Mouse (Mus musculus): ENCODE data around the gene Man1c1. TPM values are rescaled to one million over a fixed set of nuclear protein-coding genes. Genes with fewer than 3 reads are reported as not detected.

Man1c1 gene
- polyA plus RNA-seq, 1 experiment from 2014 or later = 4.1 TPM

GRCm38 (mm10) chr4:134663052-134663451, 41.0 kb downstream of the Man1c1 start:
- peaks cover 49% of the 10 kb centered on the region for H3K4me1 ChIP-seq (replicated peaks)
- no peak overlapping the region for H3K4me3 ChIP-seq
- H3K9me3 ChIP-seq = no peaks in the 10 kb centered on the region
- H3K27ac ChIP-seq = no peak overlapping the region
- DNase-seq (ENCODE audit: low spot score) = no peak
- H3K36me3 ChIP-seq = no peaks in the 10 kb centered on the region
- peaks cover 49% of the 10 kb centered on the region for H3K27me3 ChIP-seq (ENCODE audit: insufficient read depth, poor library complexity, severe bottlenecking)
- 73% methylated on average over 10 of the region's 10 CpGs for WGBS

- no peaks in the 10 kb centered on the region for H3K9me3 ChIP-seq
- H3K4me1 ChIP-seq (replicated peaks) = peaks cover 67% of the 10 kb centered on the region
- no peak for DNase-seq (ENCODE audit: low spot score)
- WGBS = 39% methylated on average over 18 of the region's 18 CpGs
- peak overlapping the region; percentile 35 for H3K4me3 ChIP-seq
- no peaks in the 10 kb centered on the region for H3K36me3 ChIP-seq
- H3K27me3 ChIP-seq (ENCODE audit: insufficient read depth, poor library complexity, severe bottlenecking) = peaks cover 66% of the 10 kb centered on the region
- H3K27ac ChIP-seq = peak overlapping the region; percentile 69
Measured at GRCm38 (mm10) chr4:134660630-134661183, 43.4 kb downstream of the Man1c1 start.

- Histone ChIP-seq H3K27me3 (ENCODE audit: insufficient read depth, poor library complexity, severe bottlenecking) (peaks cover 69% of the 10 kb centered on the region), H3K4me3 (peak overlapping the region; percentile 35), H3K27ac (peak overlapping the region; percentile 69), H3K36me3 (no peaks in the 10 kb centered on the region), H3K9me3 (no peaks in the 10 kb centered on the region), H3K4me1 (replicated peaks) (peaks cover 75% of the 10 kb centered on the region)
- DNase-seq (ENCODE audit: low spot score) = peak; percentile 55
- WGBS = 18% methylated on average over 27 of the region's 27 CpGs
Measured at GRCm38 (mm10) chr4:134659354-134660301, 44.5 kb downstream of the Man1c1 start.

GRCm38 (mm10) chr4:134657473-134657872, 46.6 kb downstream of the Man1c1 start:
- Histone ChIP-seq H3K27ac (peak overlapping the region; percentile 50), H3K4me1 (replicated peaks) (peaks cover 65% of the 10 kb centered on the region)
- WGBS = 51% methylated on average over 5 of the region's 5 CpGs

GRCm38 (mm10) chr4:134654391-134654790, 49.7 kb downstream of the Man1c1 start:
- DNase-seq (ENCODE audit: low spot score) = no peak
- no peaks in the 10 kb centered on the region for H3K9me3 ChIP-seq
- no peaks in the 10 kb centered on the region for H3K36me3 ChIP-seq
- no peak overlapping the region for H3K4me3 ChIP-seq
- no peak overlapping the region for H3K27ac ChIP-seq
- H3K27me3 ChIP-seq (ENCODE audit: insufficient read depth, poor library complexity, severe bottlenecking) = peaks cover 37% of the 10 kb centered on the region
- H3K4me1 ChIP-seq (replicated peaks) = peaks cover 51% of the 10 kb centered on the region
- 85% methylated on average over 6 of the region's 6 CpGs for WGBS

More at GRCm38 (mm10) chr4:134657473-134657872, 46.6 kb downstream of the Man1c1 start:
- DNase-seq (ENCODE audit: low spot score) = no peak
- peaks cover 63% of the 10 kb centered on the region for H3K27me3 ChIP-seq (ENCODE audit: insufficient read depth, poor library complexity, severe bottlenecking)
- no peak overlapping the region for H3K4me3 ChIP-seq
- no peaks in the 10 kb centered on the region for H3K36me3 ChIP-seq
- H3K9me3 ChIP-seq = no peaks in the 10 kb centered on the region

- WGBS = 78% methylated on average over 4 of the region's 4 CpGs
- Histone ChIP-seq H3K36me3 (no peaks in the 10 kb centered on the region), H3K9me3 (no peaks in the 10 kb centered on the region)
Measured at GRCm38 (mm10) chr4:134652720-134653119, 51.4 kb downstream of the Man1c1 start.

GRCm38 (mm10) chr4:134652151-134652550, 51.9 kb downstream of the Man1c1 start:
- Histone ChIP-seq H3K27me3 (ENCODE audit: insufficient read depth, poor library complexity, severe bottlenecking) (peaks cover 15% of the 10 kb centered on the region; the same call in 1 of the 2 replicates), H3K4me1 (replicated peaks) (peaks cover 41% of the 10 kb centered on the region), H3K27ac (no peak overlapping the region), H3K4me3 (no peak overlapping the region), H3K9me3 (no peaks in the 10 kb centered on the region), H3K36me3 (no peaks in the 10 kb centered on the region)
- WGBS = 66% methylated on average over 2 of the region's 2 CpGs
- DNase-seq (ENCODE audit: low spot score) = no peak

More at GRCm38 (mm10) chr4:134652720-134653119, 51.4 kb downstream of the Man1c1 start:
- Histone ChIP-seq H3K4me1 (replicated peaks) (peaks cover 42% of the 10 kb centered on the region), H3K4me3 (no peak overlapping the region), H3K27ac (no peak overlapping the region), H3K27me3 (ENCODE audit: insufficient read depth, poor library complexity, severe bottlenecking) (peaks cover 21% of the 10 kb centered on the region; the same call in 1 of the 2 replicates)
- no peak for DNase-seq (ENCODE audit: low spot score)

GRCm38 (mm10) chr4:134651358-134651757, 52.7 kb downstream of the Man1c1 start:
- no peak for DNase-seq (ENCODE audit: low spot score)
- Histone ChIP-seq H3K9me3 (no peaks in the 10 kb centered on the region), H3K27ac (no peak overlapping the region), H3K4me1 (replicated peaks) (peaks cover 33% of the 10 kb centered on the region), H3K4me3 (no peak overlapping the region), H3K36me3 (no peaks in the 10 kb centered on the region), H3K27me3 (ENCODE audit: insufficient read depth, poor library complexity, severe bottlenecking) (peaks cover 9% of the 10 kb centered on the region; the same call in 1 of the 2 replicates)
- WGBS = 68% methylated on average over 7 of the region's 7 CpGs

GRCm38 (mm10) chr4:134645042-134645948, 58.8 kb downstream of the Man1c1 start:
- no peaks in the 10 kb centered on the region for H3K36me3 ChIP-seq
- 87% methylated on average over 21 of the region's 21 CpGs for WGBS
- H3K4me3 ChIP-seq = no peak overlapping the region
- peaks cover 19% of the 10 kb centered on the region; the same call in 1 of the 2 replicates for H3K4me1 ChIP-seq (replicated peaks)
- DNase-seq (ENCODE audit: low spot score) = no peak
- H3K9me3 ChIP-seq = no peaks in the 10 kb centered on the region
- no peak overlapping the region for H3K27ac ChIP-seq
- H3K27me3 ChIP-seq (ENCODE audit: insufficient read depth, poor library complexity, severe bottlenecking) = no peaks in the 10 kb centered on the region

GRCm38 (mm10) chr4:134644410-134644809, 59.7 kb downstream of the Man1c1 start:
- Histone ChIP-seq H3K27me3 (ENCODE audit: insufficient read depth, poor library complexity, severe bottlenecking) (no peaks in the 10 kb centered on the region), H3K4me3 (no peak overlapping the region), H3K4me1 (replicated peaks) (peaks cover 21% of the 10 kb centered on the region; the same call in 1 of the 2 replicates), H3K9me3 (no peaks in the 10 kb centered on the region), H3K36me3 (no peaks in the 10 kb centered on the region), H3K27ac (no peak overlapping the region)
- DNase-seq (ENCODE audit: low spot score) = no peak
- WGBS = 88% methylated on average over 6 of the region's 6 CpGs

- Histone ChIP-seq H3K27me3 (ENCODE audit: insufficient read depth, poor library complexity, severe bottlenecking) (no peaks in the 10 kb centered on the region), H3K4me1 (replicated peaks) (peaks cover 25% of the 10 kb centered on the region), H3K9me3 (no peaks in the 10 kb centered on the region), H3K36me3 (no peaks in the 10 kb centered on the region), H3K27ac (no peak overlapping the region; the same call in 1 of the 2 replicates), H3K4me3 (no peak overlapping the region)
- 84% methylated on average over 30 of the region's 30 CpGs for WGBS
- no peak for DNase-seq (ENCODE audit: low spot score)
Measured at GRCm38 (mm10) chr4:134641711-134642516, 62.2 kb downstream of the Man1c1 start.

- Histone ChIP-seq H3K27me3 (ENCODE audit: insufficient read depth, poor library complexity, severe bottlenecking) (no peaks in the 10 kb centered on the region), H3K27ac (no peak overlapping the region), H3K4me3 (no peak overlapping the region), H3K4me1 (replicated peaks) (peaks cover 42% of the 10 kb centered on the region), H3K9me3 (no peaks in the 10 kb centered on the region), H3K36me3 (no peaks in the 10 kb centered on the region)
- WGBS = 86% methylated on average over 7 of the region's 7 CpGs
- no peak for DNase-seq (ENCODE audit: low spot score)
Measured at GRCm38 (mm10) chr4:134639325-134639724, 64.8 kb downstream of the Man1c1 start.

Data from hindbrain, embryonic 10.5 days (tissue).